Mouse (Mus musculus): ENCODE data around the gene Foxc2. TPM values are rescaled to one million over a fixed set of nuclear protein-coding genes. Genes with fewer than 3 reads are reported as not detected.
A peak's percentile ranks its signal among the peaks of the same experiment; 100 is the strongest.

The Foxc2 gene
- polyA plus RNA-seq, 1 experiment from 2014 or later = 40.8 TPM

DNA sequence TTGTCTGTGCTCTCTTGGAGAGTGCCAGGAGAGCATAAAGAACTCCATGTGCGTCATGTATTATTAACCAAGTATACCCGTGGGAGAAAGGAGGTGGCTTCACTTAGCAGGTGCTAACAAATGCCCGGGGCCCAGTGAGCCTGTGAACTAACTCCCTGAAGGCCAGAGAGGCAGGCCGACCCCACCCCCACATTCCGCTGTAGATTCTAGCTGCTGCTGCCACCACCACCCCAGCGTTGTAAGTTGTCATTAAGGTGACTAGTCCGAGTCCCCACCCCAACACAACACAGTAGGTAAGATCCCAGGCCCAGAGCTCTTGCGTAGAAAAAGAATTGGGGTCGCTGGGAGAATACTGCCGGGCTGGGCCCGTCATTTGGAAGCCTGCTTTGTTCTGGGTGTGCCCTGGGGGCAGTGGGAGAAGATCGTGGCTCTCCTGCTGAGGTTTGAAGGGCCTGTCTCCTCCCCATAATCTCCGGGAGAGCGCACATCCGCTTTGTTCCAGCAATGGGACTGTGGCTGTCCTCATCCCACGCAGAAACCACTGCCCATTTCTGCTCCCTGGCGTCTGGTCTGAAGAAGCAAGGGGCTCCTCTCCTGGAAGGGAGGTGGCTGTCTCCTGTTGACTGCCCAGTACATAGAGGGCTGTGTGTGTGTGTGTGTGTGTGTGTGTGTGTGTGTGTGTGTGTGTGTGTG is 8.7 kb downstream of the Foxc2 start:
- Histone ChIP-seq H3K27ac (peak overlapping the region; percentile 90), H3K9ac (0 out of 2 replicates have a peak overlapping the region, but pooled peaks have one; percentile 21), H3K9me3 (replicated peaks) (no peaks in the 10 kb centered on the region), H3K4me2 (peak overlapping the region; percentile 64), H3K4me1 (peaks cover 89% of the 10 kb centered on the region), H3K27me3 (peaks cover 85% of the 10 kb centered on the region), H3K4me3 (replicated peaks) (peak overlapping the region; percentile 43), H3K36me3 (peaks cover 19% of the 10 kb centered on the region)
- WGBS = 2% methylated on average over 17 of the region's 17 CpGs
- ATAC-seq (replicated peaks; ENCODE audit: low FRiP score) = peak; percentile 66

DNA sequence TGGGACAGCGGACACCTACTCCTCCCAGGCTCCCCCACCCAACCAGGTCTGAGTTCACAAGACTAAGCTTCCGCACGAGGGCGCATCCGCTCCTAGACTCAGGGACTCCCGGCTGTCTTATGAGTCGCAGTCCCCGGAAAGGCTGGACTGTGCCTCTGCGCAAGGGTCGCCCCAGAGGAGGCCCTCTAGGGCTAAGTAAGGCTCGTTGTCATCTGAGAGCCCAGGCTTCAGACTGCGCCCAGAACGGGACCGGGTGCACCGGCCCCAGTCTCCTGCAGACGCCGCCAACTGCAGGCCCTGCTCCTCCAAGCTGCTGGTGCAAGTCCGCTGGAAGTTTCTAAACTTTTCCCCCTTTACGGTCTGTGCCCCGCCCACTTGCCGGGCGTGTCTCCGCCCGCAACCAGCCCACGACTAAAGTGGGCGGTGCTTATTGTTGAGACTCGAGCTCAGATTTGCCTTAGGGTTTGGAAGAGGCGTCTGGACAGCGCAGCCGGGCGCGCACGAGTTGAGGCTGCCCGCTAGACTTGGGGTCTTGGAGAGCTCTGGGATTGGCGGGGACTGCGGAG is 9.4 kb downstream of the Foxc2 start:
- peak; percentile 85 for ATAC-seq (replicated peaks; ENCODE audit: low FRiP score)
- Histone ChIP-seq H3K4me3 (replicated peaks) (peak overlapping the region; percentile 43), H3K4me2 (peak overlapping the region; percentile 64), H3K9me3 (replicated peaks) (no peaks in the 10 kb centered on the region), H3K4me1 (peaks cover 91% of the 10 kb centered on the region), H3K36me3 (peaks cover 19% of the 10 kb centered on the region), H3K9ac (peak overlapping the region; percentile 31), H3K27me3 (peaks cover 88% of the 10 kb centered on the region), H3K27ac (peak overlapping the region; percentile 90)
- under 1% methylated on average over 35 of the region's 36 CpGs for WGBS

DNA sequence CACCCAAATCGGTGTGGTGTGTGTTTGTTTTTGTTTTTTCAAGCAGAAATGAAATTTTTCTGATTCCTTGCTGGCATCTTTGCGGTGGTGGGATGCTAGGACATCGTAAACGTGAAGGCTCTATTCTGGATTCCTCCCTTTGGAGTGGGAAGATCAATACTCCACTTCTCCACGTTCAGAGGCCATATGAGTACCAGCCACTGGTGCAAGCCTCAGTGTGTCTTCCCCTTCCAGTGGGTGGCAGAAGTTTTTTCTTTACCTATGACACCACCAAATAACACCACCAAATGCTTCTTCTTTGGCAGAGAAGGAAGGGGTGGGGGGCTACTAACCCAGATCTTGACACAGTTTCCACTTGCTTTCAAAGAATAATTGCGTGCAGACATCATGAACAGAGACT is 10.2 kb downstream of the Foxc2 start:
- Histone ChIP-seq H3K36me3 (peaks cover 19% of the 10 kb centered on the region), H3K27ac (peak overlapping the region; percentile 90), H3K4me1 (peaks cover 89% of the 10 kb centered on the region), H3K27me3 (peaks cover 85% of the 10 kb centered on the region), H3K4me3 (replicated peaks) (peak overlapping the region; percentile 43), H3K9ac (peak overlapping the region; percentile 31; the same call in 1 of the 2 replicates), H3K9me3 (replicated peaks) (no peaks in the 10 kb centered on the region), H3K4me2 (peak overlapping the region; percentile 64)
- ATAC-seq (replicated peaks; ENCODE audit: low FRiP score) = no peak
- WGBS = 18% methylated on average over 6 of the region's 6 CpGs

DNA sequence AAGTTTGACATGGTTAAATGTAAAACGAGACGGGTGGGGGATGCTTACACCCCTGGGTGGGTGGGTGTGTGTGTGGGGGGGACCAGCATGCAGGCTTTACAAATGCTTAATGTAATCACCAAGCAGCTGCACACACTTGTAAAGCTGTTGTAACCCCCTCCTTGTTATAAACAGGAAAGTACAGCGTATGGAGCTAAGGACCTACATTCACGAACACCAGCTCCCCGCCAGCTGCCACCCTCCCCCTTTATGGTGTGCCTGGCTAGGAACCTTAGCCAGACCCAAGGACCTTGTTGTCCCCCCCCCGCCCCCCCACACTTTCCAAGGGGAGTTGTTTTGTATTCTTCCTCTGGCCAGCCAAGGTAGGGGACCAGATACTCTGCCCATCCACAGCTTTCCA is 10.7 kb downstream of the Foxc2 start:
- Histone ChIP-seq H3K4me1 (peaks cover 84% of the 10 kb centered on the region), H3K9me3 (replicated peaks) (no peaks in the 10 kb centered on the region), H3K4me2 (peak overlapping the region; percentile 64), H3K36me3 (peaks cover 19% of the 10 kb centered on the region), H3K27ac (peak overlapping the region; percentile 70), H3K4me3 (replicated peaks) (peak overlapping the region; percentile 43), H3K27me3 (peaks cover 84% of the 10 kb centered on the region), H3K9ac (no peak overlapping the region)
- ATAC-seq (replicated peaks; ENCODE audit: low FRiP score) = no peak
- 27% methylated on average over 6 of the region's 6 CpGs for WGBS

DNA sequence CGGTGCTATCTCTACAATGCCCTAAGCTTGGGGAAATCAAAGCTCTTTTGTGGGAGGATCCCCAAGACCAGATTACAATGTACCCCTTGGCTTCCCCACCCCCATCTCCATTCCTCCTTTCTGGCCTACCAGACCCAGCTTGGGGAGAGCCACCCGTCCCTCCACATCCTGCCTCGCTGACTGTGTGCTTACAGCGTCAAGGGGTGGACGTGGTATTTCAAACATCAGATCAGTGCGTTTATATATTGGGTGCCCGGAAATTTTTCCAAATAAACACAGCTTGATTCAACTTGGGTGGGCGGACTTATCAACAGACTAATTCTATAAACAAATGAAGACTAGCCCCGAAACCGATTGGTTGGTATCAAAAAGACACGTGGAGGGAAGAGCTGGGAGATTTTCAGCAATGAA is 11.3 kb downstream of the Foxc2 start:
- Histone ChIP-seq H3K4me3 (replicated peaks) (peak overlapping the region; percentile 43), H3K4me1 (peaks cover 78% of the 10 kb centered on the region), H3K9ac (no peak overlapping the region; the same call in 1 of the 2 replicates), H3K9me3 (replicated peaks) (no peaks in the 10 kb centered on the region), H3K27ac (peak overlapping the region; percentile 70), H3K36me3 (peaks cover 13% of the 10 kb centered on the region), H3K4me2 (peak overlapping the region; percentile 64), H3K27me3 (peaks cover 78% of the 10 kb centered on the region)
- no peak for ATAC-seq (replicated peaks; ENCODE audit: low FRiP score)
- 21% methylated on average over 11 of the region's 11 CpGs for WGBS

DNA sequence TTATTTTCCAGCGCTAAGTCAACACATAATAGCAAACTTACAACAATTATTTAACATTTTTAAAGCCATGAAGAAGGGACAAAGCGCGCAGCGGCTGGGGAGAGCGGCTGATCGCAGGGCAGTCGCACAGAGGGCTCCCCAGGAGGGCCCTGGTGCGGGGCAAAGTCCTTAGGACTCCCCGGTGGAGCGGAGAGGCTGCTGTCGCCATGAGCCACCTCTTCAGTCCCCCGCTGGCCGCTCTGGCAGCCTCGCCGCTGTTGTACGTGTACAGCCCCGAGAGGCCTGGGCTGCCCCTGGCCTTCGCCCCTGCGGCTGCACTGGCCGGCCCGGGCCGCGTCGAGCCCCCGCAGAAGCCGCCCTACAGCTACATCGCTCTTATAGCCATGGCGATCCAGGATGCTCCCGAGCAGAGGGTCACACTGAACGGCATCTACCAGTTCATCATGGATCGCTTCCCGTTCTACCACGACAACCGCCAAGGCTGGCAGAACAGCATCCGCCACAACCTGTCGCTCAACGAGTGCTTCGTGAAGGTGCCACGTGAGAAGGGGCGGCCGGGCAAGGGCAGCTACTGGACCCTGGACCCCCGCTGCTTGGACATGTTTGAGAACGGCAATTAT is 11.9 kb downstream of the Foxc2 start, which contains the start of gene Foxl1:
Gene Foxl1, plus strand, starts transcription at position 185 of the 620 bp plus-strand sequence.
- Histone ChIP-seq H3K9ac (peak within 1 kb of the TSS; percentile 53), H3K36me3 (peaks cover 7% of the 10 kb centered on the region), H3K27ac (peak within 1 kb of the TSS; percentile 90), H3K4me2 (peak within 1 kb of the TSS; percentile 64), H3K4me1 (peaks cover 73% of the 10 kb centered on the region), H3K9me3 (replicated peaks) (no peaks in the 10 kb centered on the region), H3K4me3 (replicated peaks) (peak within 1 kb of the TSS; percentile 43), H3K27me3 (peaks cover 72% of the 10 kb centered on the region)
- 4% methylated on average over 41 of the region's 43 CpGs for WGBS
- no peak for ATAC-seq (replicated peaks; ENCODE audit: low FRiP score)

DNA sequence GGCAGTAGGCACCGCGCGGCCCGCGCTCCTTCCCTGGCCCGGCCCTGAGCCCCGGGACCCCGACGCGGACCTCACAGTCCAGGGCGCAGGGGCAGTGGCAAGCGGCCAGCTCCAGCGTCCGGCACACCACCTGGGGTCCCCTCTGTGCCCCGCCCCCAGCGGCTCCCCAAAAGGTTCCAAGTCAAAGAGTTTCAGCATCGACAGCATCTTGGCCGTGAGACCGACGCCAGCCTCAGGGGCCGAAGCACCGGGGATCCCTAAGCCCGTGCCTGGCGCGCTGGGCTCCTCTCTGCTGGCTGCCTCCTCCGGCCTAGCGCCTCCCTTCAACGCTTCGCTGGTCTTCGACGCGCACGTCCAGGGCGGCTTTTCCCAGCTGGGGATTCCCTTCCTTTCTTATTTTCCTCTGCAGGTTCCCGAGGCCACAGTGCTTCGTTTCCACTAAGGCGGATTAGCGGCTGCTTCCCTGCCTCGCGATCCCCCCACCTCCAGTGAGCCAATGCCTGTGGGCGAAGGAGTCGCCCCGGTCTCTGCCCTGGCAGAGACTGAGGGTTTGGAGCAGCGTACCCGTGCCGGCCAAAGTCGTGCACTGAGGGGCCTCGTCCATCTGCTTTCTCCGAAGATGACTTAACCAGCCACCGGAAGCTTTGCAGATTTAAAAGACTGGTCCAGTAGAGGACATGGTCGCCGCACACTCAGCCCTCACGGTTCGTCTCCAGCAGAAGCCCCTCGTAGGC is 12.7 kb downstream of the Foxc2 start:
- 8% methylated on average over 54 of the region's 55 CpGs for WGBS
- ATAC-seq (replicated peaks; ENCODE audit: low FRiP score) = no peak
- H3K4me3 ChIP-seq (replicated peaks) = peak overlapping the region; percentile 43
- no peaks in the 10 kb centered on the region for H3K36me3 ChIP-seq
- H3K4me2 ChIP-seq = peak overlapping the region; percentile 64
- H3K27me3 ChIP-seq = peaks cover 65% of the 10 kb centered on the region
- no peaks in the 10 kb centered on the region for H3K9me3 ChIP-seq (replicated peaks)
- H3K27ac ChIP-seq = peak overlapping the region; percentile 90
- H3K9ac ChIP-seq = peak overlapping the region; percentile 53
- peaks cover 66% of the 10 kb centered on the region for H3K4me1 ChIP-seq

DNA sequence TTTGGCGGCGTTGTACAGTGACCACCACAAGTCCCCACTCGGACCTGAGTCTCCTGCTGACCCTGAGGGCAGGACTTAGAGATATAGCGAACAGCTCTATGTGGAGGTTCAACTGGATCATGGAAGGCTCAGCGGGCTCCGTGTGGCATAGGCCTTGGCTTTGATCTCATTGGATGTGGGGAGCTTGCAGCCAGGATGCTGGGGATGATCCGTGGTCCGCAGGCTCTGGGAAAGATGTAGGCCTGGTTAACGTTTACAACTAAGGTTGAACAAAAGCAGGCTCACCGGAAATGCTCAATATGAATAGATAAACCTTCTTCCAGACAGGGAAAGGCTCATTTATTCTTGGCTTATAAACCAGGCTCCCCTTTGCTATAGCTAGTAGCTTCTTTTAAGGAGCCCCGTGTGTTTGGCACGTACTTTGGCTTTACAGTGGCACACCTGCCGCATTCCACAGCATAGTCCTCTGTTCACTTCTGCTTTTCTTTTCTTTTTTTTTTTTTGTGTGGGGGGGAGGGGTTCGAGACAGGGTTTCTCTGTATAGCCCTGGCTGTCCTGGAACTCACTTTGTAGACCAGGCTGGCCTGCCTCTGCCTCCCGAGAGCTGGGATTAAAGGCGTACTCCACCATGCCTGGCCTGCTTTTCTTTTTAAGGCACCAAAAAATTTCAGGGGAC is 13.4 kb downstream of the Foxc2 start:
- WGBS = 48% methylated on average over 16 of the region's 16 CpGs
- H3K27ac ChIP-seq = peak overlapping the region; percentile 90; the same call in 1 of the 2 replicates
- H3K9me3 ChIP-seq (replicated peaks) = no peaks in the 10 kb centered on the region
- peaks cover 61% of the 10 kb centered on the region for H3K27me3 ChIP-seq
- peak overlapping the region; percentile 43 for H3K4me3 ChIP-seq (replicated peaks)
- no peaks in the 10 kb centered on the region for H3K36me3 ChIP-seq
- H3K4me1 ChIP-seq = peaks cover 61% of the 10 kb centered on the region
- peak overlapping the region; percentile 64 for H3K4me2 ChIP-seq
- 0 out of 2 replicates have a peak overlapping the region, but pooled peaks have one; percentile 53 for H3K9ac ChIP-seq
- no peak for ATAC-seq (replicated peaks; ENCODE audit: low FRiP score)

DNA sequence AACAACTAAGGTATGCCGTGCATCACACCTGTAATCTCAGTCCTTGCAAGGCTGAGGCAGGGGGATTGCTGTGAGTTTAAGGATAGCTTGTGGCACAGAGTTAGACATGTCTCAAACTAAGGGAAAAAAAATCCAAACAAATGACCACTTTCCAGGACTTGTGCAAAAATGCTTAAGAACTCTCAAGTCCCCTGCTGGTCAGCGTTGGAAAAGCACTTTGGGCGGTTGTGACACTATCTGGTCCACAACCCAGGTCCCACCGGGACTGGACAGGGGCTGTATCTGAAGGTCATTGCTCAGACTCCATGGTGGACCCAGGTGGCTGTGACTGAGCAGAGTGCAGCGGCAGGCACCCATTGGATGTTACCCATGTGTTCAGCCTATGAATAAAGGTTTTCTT is 14.6 kb downstream of the Foxc2 start:
- Histone ChIP-seq H3K36me3 (no peaks in the 10 kb centered on the region), H3K27ac (no peak overlapping the region), H3K9ac (no peak overlapping the region), H3K4me1 (peaks cover 50% of the 10 kb centered on the region), H3K4me3 (replicated peaks) (peak overlapping the region; percentile 10), H3K4me2 (peak overlapping the region; percentile 31), H3K9me3 (replicated peaks) (no peaks in the 10 kb centered on the region), H3K27me3 (peaks cover 55% of the 10 kb centered on the region)
- no peak for ATAC-seq (replicated peaks; ENCODE audit: low FRiP score)
- 41% methylated on average over 5 of the region's 5 CpGs for WGBS

DNA sequence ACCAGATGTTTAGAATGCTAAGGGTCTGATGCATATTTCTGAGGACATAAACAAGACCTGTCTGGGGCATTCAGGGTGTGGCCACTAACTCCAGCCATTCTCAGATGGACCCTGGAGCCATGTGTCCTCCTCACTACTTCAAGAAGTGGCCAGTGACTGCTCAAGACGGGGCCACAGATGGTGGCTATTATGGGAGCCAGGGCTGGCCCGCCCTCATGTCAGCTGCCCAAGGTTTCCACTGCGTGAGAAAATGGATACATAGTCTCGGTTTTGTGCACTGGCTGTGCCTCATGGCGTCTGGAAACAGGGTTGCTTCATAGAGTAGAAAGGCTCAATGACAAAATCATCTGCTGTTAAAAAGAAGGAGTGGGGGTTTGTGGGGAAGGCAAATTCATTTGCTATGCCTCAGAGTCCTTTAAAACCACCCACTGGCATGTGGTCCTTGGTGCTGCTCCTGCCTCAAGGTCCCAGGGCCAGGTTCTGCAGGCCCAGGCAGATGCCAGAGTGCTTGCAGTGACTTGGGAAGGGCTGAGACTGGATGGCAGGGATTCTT is 17.1 kb downstream of the Foxc2 start:
- 78% methylated on average over 5 of the region's 5 CpGs for WGBS
- Histone ChIP-seq H3K27ac (no peak overlapping the region), H3K9ac (no peak overlapping the region)

DNA sequence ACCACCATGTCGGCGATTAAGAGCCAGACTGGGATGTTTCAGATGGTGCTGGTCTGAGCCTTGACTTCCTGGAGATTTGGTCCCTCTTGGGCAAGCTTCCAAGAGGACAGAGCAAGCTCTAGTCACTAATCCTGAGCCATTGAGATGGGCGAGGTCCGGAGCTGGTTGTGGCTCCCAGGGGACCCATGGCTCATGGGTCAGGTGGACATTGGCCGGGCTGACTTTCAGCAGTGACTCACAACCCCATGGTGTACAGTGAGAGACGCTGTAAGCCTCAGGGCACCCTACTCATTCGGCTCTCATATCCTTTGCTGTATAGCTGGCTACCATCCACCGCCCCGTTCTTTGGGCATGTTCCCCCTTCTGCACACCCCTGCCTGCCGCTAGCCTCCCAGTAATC is 18.1 kb downstream of the Foxc2 start:
- WGBS = 85% methylated on average over 10 of the region's 10 CpGs
- peaks cover 12% of the 10 kb centered on the region for H3K9me3 ChIP-seq (replicated peaks)
- H3K4me3 ChIP-seq (replicated peaks) = no peak overlapping the region
- H3K4me1 ChIP-seq = peaks cover 14% of the 10 kb centered on the region
- no peak for ATAC-seq (replicated peaks; ENCODE audit: low FRiP score)
- H3K4me2 ChIP-seq = no peak overlapping the region
- H3K27ac ChIP-seq = no peak overlapping the region
- peaks cover 19% of the 10 kb centered on the region for H3K36me3 ChIP-seq
- H3K27me3 ChIP-seq = peaks cover 19% of the 10 kb centered on the region
- no peak overlapping the region for H3K9ac ChIP-seq

More for the DNA sequence above, 17.1 kb downstream of the Foxc2 start:
- peaks cover 12% of the 10 kb centered on the region for H3K9me3 ChIP-seq (replicated peaks)
- peaks cover 15% of the 10 kb centered on the region for H3K36me3 ChIP-seq
- peaks cover 29% of the 10 kb centered on the region for H3K27me3 ChIP-seq
- H3K4me2 ChIP-seq = no peak overlapping the region
- no peak overlapping the region for H3K4me3 ChIP-seq (replicated peaks)
- peaks cover 25% of the 10 kb centered on the region for H3K4me1 ChIP-seq
- no peak for ATAC-seq (replicated peaks; ENCODE audit: low FRiP score)

All from kidney, embryonic 15.5 days (tissue).